Mouse (Mus musculus) cerebellum, adult 8-10 months (tissue): ENCODE data around the gene Pet100.
"Not testable (repeated sequence)": the region's sequence is repeated elsewhere in the genome, so short reads cannot be mapped to it uniquely, and the experiment has no call there.

Experiments
- DNase-seq: peaks from one replicate; pipeline ENCODE4 v3.0.0; 2022

Gene Pet100

GRCm38 (mm10) chr8:3621199-3621970 is at the start of gene Pet100, which contains the start of gene Xab2:
TSS of gene Pet100 (plus strand) at chr8:3621548.
TSS of gene Xab2 (minus strand) at chr8:3621316.
- peak; percentile 98 for DNase-seq

- DNase-seq = no peak
Observed at GRCm38 (mm10) chr8:3574546-3574945, 46.8 kb upstream of the Pet100 start.

GRCm38 (mm10) chr8:3576211-3576960 is 45.0 kb upstream of the Pet100 start:
- DNase-seq = no peak

GRCm38 (mm10) chr8:3579390-3580364 is 41.7 kb upstream of the Pet100 start:
- no peak for DNase-seq

- not testable (repeated sequence) for DNase-seq
Observed at GRCm38 (mm10) chr8:3581961-3582360, 39.4 kb upstream of the Pet100 start.

- DNase-seq = no peak
Observed at GRCm38 (mm10) chr8:3586452-3586851, 34.9 kb upstream of the Pet100 start.

GRCm38 (mm10) chr8:3586993-3587390 is 34.4 kb upstream of the Pet100 start, which contains the start of gene Camsap3:
TSS of gene Camsap3 (plus strand) at chr8:3587293.
- no peak for DNase-seq

GRCm38 (mm10) chr8:3587391-3588257 is 33.7 kb upstream of the Pet100 start:
- peak; percentile 71 for DNase-seq

- DNase-seq = no peak
Observed at GRCm38 (mm10) chr8:3588258-3588633, 33.1 kb upstream of the Pet100 start.

GRCm38 (mm10) chr8:3593470-3593869 is 27.9 kb upstream of the Pet100 start:
- DNase-seq = no peak

- no peak for DNase-seq
Observed at GRCm38 (mm10) chr8:3594466-3594865, 26.9 kb upstream of the Pet100 start.

- DNase-seq = no peak
Observed at GRCm38 (mm10) chr8:3598054-3598453, 23.3 kb upstream of the Pet100 start.

- no peak for DNase-seq
Observed at GRCm38 (mm10) chr8:3599219-3599618, 22.1 kb upstream of the Pet100 start.

- no peak for DNase-seq
Observed at GRCm38 (mm10) chr8:3600401-3600800, 20.9 kb upstream of the Pet100 start.

GRCm38 (mm10) chr8:3603439-3603838 is 17.9 kb upstream of the Pet100 start:
- DNase-seq = no peak

GRCm38 (mm10) chr8:3606593-3606992 is 14.8 kb upstream of the Pet100 start:
- DNase-seq = no peak

GRCm38 (mm10) chr8:3607822-3608221 is 13.5 kb upstream of the Pet100 start:
- no peak for DNase-seq

- no peak for DNase-seq
Observed at GRCm38 (mm10) chr8:3609046-3609815, 12.1 kb upstream of the Pet100 start.

- DNase-seq = no peak
Observed at GRCm38 (mm10) chr8:3609816-3610150, 11.6 kb upstream of the Pet100 start.

- no peak for DNase-seq
Observed at GRCm38 (mm10) chr8:3622119-3622518, 771 bp downstream of the Pet100 start.

- no peak for DNase-seq
Observed at GRCm38 (mm10) chr8:3625445-3625844, 4.1 kb downstream of the Pet100 start, which contains the start of gene Pcp2. TSS of gene Pcp2 (minus strand) at chr8:3625545.
